Mouse (Mus musculus): ENCODE measurements around the gene Hoxb1.
A peak's percentile ranks its signal among the peaks of the same experiment; 100 is the strongest.

DNA sequence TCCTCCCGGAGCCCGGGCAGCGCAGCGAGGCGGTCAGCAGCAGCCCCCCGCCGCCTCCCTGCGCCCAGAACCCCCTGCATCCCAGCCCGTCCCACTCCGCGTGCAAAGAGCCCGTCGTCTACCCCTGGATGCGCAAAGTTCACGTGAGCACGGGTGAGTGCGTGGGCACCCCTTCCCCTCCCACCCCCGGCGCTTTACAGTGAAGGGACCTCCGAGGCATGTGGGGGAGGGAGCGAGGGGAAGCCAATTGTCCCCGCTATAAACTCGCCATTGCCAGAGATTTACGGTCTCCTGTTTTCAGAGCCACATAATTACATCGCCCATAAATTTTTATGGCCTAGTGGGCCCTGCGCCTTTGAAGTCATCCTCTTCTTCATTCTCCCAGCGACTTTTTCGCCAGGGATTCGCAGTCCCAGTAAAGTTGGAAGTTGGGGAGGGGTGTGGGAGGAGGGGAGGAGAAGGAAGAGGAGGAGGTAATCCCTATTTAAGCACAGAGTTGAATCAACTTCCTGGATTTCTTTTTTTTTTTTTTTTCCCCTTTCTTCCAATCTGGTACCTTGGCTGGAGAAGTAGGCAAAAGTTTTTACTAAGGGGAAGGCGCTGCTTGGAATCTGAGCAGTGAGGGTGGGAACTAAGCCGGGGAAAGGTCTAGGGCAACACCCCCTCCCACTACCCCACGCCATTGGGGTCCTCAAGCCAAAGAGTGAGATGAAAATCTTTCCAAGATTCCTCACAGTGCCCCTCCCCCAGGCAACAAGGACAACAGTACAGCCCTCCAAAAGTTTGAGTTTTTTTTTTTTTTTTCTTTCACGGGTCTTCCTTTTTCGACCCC lies 46.3 kb upstream of the Hoxb1 start:
- TF ChIP-seq CTCF (IDR thresholded peaks at IDR 0.05) (no peak), POLR2A (IDR thresholded peaks at IDR 0.05; ENCODE audit: insufficient read depth, low read depth, low read length) (0 out of 2 replicates have a peak, but pooled peaks have one; percentile 20)
